Mouse (Mus musculus) liver, embryonic 14.5 days (tissue): ENCODE data around the gene Fyn.

ENCODE experiments used
- CTCF ChIP-seq: IDR thresholded peaks from 2 replicates; pipeline ENCODE4 v1.5.1; 2016; ENCODE audit warnings: antibody characterized with exemption, low read depth, control low read depth
- EP300 ChIP-seq: IDR thresholded peaks from 2 replicates; pipeline ENCODE4 v1.6.1; 2016; ENCODE audit warnings: antibody characterized with exemption, low read depth

DNA sequence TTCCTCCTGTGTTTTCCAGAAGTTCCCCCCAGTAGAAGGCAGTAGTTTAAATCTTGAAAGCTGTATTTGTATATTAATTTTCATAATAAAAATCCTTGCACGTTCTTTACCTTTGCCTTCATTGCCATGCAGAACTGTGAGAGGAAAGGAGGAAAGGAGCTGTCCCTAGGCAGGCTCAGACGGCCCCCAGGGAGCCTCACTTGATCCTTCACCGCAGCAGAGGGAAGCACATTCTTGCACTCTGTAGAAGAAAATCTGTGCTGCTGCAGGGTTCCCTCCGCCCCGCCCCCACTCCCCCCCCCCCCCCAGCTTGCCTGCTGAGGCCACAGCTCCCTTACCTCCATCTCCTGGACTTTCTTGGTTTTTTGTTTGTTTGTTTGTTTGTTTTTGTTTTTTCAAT lies 158.5 kb downstream of the Fyn start:
- TF ChIP-seq EP300 (no peak), CTCF (no peak)
